Mouse (Mus musculus): ENCODE results near the gene 2200002D01Rik. TPM values are rescaled to one million over a fixed set of nuclear protein-coding genes. Genes with fewer than 3 reads are reported as not detected.

The 2200002D01Rik gene
- polyA plus RNA-seq, 1 experiment = 72.9 TPM

DNA sequence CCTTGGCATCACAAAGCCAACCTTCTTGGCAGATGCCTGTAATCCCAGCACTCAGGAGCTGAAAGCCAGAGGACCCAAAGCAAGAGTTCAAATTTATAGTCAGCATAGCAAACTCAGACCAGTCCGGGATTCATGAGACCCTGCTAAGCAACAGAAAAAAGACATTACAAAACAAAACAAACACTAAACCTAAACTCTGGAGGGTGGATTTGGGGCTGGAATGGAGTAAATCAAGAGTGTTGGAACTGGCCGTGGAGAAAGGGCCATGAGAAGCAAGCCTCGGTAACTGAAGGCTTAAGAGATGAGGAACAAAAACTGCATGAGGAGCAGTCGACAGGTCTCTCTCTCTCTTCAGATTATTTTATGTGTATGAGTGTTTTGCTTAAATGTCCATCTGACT is 35.6 kb upstream of the 2200002D01Rik start:
- H3K79me2 ChIP-seq (ENCODE audit: control insufficient read depth, insufficient read depth) = no peaks in the 10 kb centered on the region
- no peak overlapping the region for H3ac ChIP-seq (ENCODE audit: control insufficient read depth, insufficient read length, low read depth)
- no peaks in the 10 kb centered on the region for H3K36me3 ChIP-seq (ENCODE audit: control insufficient read depth, insufficient read depth)
- H3K79me3 ChIP-seq (ENCODE audit: low read depth) = no peaks in the 10 kb centered on the region
- no peak overlapping the region for H3K4me3 ChIP-seq (ENCODE audit: insufficient read depth, poor library complexity, severe bottlenecking)
- H3K27me3 ChIP-seq (ENCODE audit: control insufficient read depth, insufficient read depth, insufficient read length) = peaks cover 12% of the 10 kb centered on the region
- TF ChIP-seq MYOD1 (IDR thresholded peaks at IDR 0.05; ENCODE audit: control insufficient read depth, insufficient read length, low read depth) = no peak
- no peak for TF ChIP-seq USF1 (IDR thresholded peaks at IDR 0.05; ENCODE audit: low read depth)

DNA sequence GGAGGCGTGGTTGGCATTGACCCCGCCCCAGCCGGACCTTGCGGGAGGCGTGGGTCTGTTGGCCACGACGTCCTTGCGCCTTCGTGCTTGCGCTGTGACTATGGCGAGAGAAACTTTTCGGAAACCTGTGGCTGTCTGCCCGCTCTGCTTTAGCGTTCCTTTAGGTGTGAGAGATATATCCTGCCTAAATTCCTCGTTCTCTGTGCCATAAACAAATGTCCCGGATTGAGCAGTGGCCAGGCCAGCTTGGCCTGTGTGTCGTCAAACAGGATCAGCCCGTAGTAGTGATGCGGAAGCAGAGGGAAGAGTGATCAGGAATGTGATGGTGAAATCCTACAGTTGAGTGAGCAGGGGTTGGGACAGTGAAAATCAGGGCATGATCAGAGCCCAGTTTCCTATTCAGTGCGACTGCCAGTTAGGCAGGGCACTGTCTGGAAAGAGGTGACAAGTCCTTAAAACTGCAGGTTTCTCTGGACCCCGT is 33.8 kb upstream of the 2200002D01Rik start:
- Histone ChIP-seq H3K79me3 (ENCODE audit: low read depth) (no peaks in the 10 kb centered on the region), H3K79me2 (ENCODE audit: control insufficient read depth, insufficient read depth) (no peaks in the 10 kb centered on the region), H3K4me3 (ENCODE audit: insufficient read depth, poor library complexity, severe bottlenecking) (no peak overlapping the region), H3K36me3 (ENCODE audit: control insufficient read depth, insufficient read depth) (no peaks in the 10 kb centered on the region), H3ac (ENCODE audit: control insufficient read depth, insufficient read length, low read depth) (no peak overlapping the region), H3K27me3 (ENCODE audit: control insufficient read depth, insufficient read depth, insufficient read length) (peaks cover 12% of the 10 kb centered on the region)
- TF ChIP-seq CTCF (IDR thresholded peaks at IDR 0.05; ENCODE audit: control insufficient read depth, insufficient read depth, insufficient read length) (no peak), MYOG (IDR thresholded peaks at IDR 0.05; ENCODE audit: control insufficient read depth, extremely low read depth, insufficient read length) (no peak), MYOD1 (IDR thresholded peaks at IDR 0.05; ENCODE audit: control insufficient read depth, insufficient read length, low read depth) (no peak), MAX (IDR thresholded peaks at IDR 0.05) (no peak), CEBPB (IDR thresholded peaks at IDR 0.05; ENCODE audit: low read depth) (no peak), USF1 (IDR thresholded peaks at IDR 0.05; ENCODE audit: low read depth) (no peak), FOSL1 (IDR thresholded peaks at IDR 0.05; ENCODE audit: insufficient read depth, low read length, poor library complexity, severe bottlenecking) (no peak)

DNA sequence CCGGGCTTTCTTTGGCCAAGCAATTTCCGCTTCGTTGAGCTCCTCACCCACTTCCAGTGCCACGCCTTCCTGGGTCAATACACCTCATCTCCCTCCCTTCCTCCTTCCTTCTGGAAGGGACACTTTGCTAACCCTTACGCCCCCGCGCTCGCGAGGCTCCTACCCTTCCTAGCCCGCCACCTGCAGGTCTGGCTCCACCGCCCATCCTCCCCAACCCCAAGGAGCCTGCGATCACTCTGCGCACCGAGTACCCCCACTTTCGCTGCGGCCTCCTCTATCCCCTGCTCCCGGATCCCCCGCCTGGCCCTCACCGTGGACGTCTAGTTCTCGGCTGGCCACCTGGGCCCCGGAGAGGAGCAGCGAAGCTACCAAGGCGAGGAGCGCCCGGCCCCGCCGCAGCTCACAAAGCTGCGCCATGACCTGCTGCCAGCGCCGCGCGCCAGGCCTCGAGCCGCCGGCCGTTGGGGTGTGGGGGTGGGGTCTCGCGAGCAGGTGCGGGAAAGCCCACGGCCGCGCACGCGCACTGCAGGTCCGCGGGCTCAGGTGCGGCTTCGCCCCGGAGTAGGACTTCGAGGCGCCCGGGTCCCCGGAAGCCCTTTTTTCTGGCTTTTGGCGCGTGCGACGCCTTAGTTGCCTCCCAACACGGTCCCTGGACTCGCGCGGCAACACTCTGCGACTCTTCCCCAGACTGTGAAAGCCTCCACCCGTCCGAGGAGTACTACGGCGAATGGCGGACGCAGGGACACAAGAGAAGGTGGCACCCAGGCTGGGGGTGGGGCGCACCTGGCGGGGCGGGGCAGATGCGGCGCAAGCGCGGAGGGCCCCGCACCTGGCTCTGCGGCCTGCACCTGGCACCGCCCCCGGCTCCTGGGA is 33.2 kb upstream of the 2200002D01Rik start, which contains the start of gene Spint2:
Gene Spint2, minus strand, starts transcription at position 712 of the 873 bp plus-strand sequence.
- TF ChIP-seq MYOG (IDR thresholded peaks at IDR 0.05; ENCODE audit: control insufficient read depth, extremely low read depth, insufficient read length) = no peak
- TF ChIP-seq FOSL1 (IDR thresholded peaks at IDR 0.05; ENCODE audit: insufficient read depth, low read length, poor library complexity, severe bottlenecking) = no peak
- TF ChIP-seq CEBPB (IDR thresholded peaks at IDR 0.05; ENCODE audit: low read depth) = no peak
- no peak for TF ChIP-seq CTCF (IDR thresholded peaks at IDR 0.05; ENCODE audit: control insufficient read depth, insufficient read depth, insufficient read length)
- no peak for TF ChIP-seq MYOD1 (IDR thresholded peaks at IDR 0.05; ENCODE audit: control insufficient read depth, insufficient read length, low read depth)
- TF ChIP-seq MAX (IDR thresholded peaks at IDR 0.05) = no peak
- H3K27me3 ChIP-seq (ENCODE audit: control insufficient read depth, insufficient read depth, insufficient read length) = peaks cover 12% of the 10 kb centered on the region

DNA sequence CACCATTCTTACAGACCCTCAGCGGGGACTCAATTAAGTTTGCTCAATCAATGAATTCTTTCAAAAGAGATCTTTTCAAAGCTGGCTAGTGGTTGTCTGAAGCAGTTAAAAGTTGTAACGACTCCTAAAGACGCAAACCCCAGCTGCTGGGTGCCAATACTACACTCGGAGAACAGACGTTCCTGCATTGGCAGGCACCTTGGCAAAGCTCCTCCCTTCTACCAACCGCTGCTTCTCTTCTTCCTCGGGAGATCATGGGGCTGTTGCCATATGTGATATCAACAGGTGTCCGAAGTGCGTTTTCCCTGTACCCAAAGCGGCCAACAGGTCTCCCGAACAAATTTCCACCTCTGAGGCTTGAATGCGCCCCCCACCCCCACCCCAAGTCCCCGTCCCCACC is 32.5 kb upstream of the 2200002D01Rik start:
- H3ac ChIP-seq (ENCODE audit: control insufficient read depth, insufficient read length, low read depth) = no peak overlapping the region
- no peaks in the 10 kb centered on the region for H3K79me2 ChIP-seq (ENCODE audit: control insufficient read depth, insufficient read depth)
- no peaks in the 10 kb centered on the region for H3K36me3 ChIP-seq (ENCODE audit: control insufficient read depth, insufficient read depth)
- H3K79me3 ChIP-seq (ENCODE audit: low read depth) = no peaks in the 10 kb centered on the region
- H3K27me3 ChIP-seq (ENCODE audit: control insufficient read depth, insufficient read depth, insufficient read length) = peaks cover 12% of the 10 kb centered on the region
- no peak overlapping the region for H3K4me3 ChIP-seq (ENCODE audit: insufficient read depth, poor library complexity, severe bottlenecking)
- TF ChIP-seq CTCF (IDR thresholded peaks at IDR 0.05; ENCODE audit: control insufficient read depth, insufficient read depth, insufficient read length) (no peak), MYOD1 (IDR thresholded peaks at IDR 0.05; ENCODE audit: control insufficient read depth, insufficient read length, low read depth) (no peak), MAX (IDR thresholded peaks at IDR 0.05) (no peak), USF1 (IDR thresholded peaks at IDR 0.05; ENCODE audit: low read depth) (no peak), FOSL1 (IDR thresholded peaks at IDR 0.05; ENCODE audit: insufficient read depth, low read length, poor library complexity, severe bottlenecking) (no peak), MYOG (IDR thresholded peaks at IDR 0.05; ENCODE audit: control insufficient read depth, extremely low read depth, insufficient read length) (no peak), CEBPB (IDR thresholded peaks at IDR 0.05; ENCODE audit: low read depth) (no peak)

More for the DNA sequence above, 33.2 kb upstream of the 2200002D01Rik start, which contains the start of gene Spint2:
- Histone ChIP-seq H3ac (ENCODE audit: control insufficient read depth, insufficient read length, low read depth) (no peak within 1 kb of the TSS), H3K79me2 (ENCODE audit: control insufficient read depth, insufficient read depth) (no peaks in the 10 kb centered on the region), H3K79me3 (ENCODE audit: low read depth) (no peaks in the 10 kb centered on the region), H3K36me3 (ENCODE audit: control insufficient read depth, insufficient read depth) (no peaks in the 10 kb centered on the region), H3K4me3 (ENCODE audit: insufficient read depth, poor library complexity, severe bottlenecking) (no peak within 1 kb of the TSS)

DNA sequence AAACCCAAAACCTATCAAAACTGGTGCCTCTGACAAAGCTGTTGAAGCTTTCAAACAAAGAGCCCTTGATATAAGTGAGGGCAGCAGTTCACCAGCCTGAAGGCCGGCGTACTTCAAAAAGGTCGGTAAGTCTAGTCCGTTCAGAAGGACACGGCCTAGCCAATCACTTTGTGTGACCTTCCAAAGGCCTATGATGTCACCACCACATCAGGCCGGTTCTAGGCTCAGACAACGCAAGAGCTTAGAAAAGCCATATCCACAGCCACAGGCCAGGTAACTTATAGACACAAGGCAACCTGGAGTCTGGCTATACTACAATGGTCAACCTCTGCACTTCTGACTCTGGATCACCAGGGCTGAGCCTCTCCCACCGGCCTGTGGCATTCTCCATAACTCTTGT is 31.7 kb upstream of the 2200002D01Rik start:
- Histone ChIP-seq H3K36me3 (ENCODE audit: control insufficient read depth, insufficient read depth) (no peaks in the 10 kb centered on the region), H3K79me2 (ENCODE audit: control insufficient read depth, insufficient read depth) (no peaks in the 10 kb centered on the region), H3K4me3 (ENCODE audit: insufficient read depth, poor library complexity, severe bottlenecking) (no peak overlapping the region), H3K79me3 (ENCODE audit: low read depth) (no peaks in the 10 kb centered on the region), H3ac (ENCODE audit: control insufficient read depth, insufficient read length, low read depth) (no peak overlapping the region), H3K27me3 (ENCODE audit: control insufficient read depth, insufficient read depth, insufficient read length) (peaks cover 12% of the 10 kb centered on the region)
- TF ChIP-seq CTCF (IDR thresholded peaks at IDR 0.05; ENCODE audit: control insufficient read depth, insufficient read depth, insufficient read length) (no peak), MYOD1 (IDR thresholded peaks at IDR 0.05; ENCODE audit: control insufficient read depth, insufficient read length, low read depth) (no peak), USF1 (IDR thresholded peaks at IDR 0.05; ENCODE audit: low read depth) (no peak), CEBPB (IDR thresholded peaks at IDR 0.05; ENCODE audit: low read depth) (no peak), FOSL1 (IDR thresholded peaks at IDR 0.05; ENCODE audit: insufficient read depth, low read length, poor library complexity, severe bottlenecking) (no peak), MAX (IDR thresholded peaks at IDR 0.05) (no peak), MYOG (IDR thresholded peaks at IDR 0.05; ENCODE audit: control insufficient read depth, extremely low read depth, insufficient read length) (no peak)
